Mouse (Mus musculus): ENCODE results near the gene Epo. TPM values are rescaled to one million over a fixed set of nuclear protein-coding genes. Genes with fewer than 3 reads are reported as not detected.

Epo gene
- polyA plus RNA-seq, 2 experiments from 2014 or later: not detected

GRCm38 (mm10) chr5:137539291-137539801 lies 6.3 kb upstream of the Epo start:
- no peak for ATAC-seq

GRCm38 (mm10) chr5:137537461-137537860 lies 4.4 kb upstream of the Epo start:
- ATAC-seq: no peak

DNA sequence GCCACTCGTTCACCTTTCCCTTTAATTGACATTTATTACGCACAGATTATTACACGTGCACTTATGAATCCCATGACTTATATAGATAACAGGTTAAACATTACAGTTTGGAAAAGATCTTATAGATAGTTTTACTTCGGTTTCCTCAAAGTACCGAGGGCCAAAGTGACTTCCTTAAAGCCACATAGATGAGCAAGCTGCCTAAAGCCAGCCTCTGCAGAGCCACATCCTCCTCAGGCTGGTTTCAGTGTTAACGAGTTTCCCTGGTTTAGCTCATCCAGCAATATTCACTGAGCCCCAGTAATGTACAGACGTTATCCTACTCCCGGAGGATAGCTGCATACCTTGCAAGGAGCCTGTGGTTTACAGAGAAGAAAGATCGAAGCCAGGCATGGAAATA lies 2.3 kb upstream of the Epo start:
- ATAC-seq: no peak

DNA sequence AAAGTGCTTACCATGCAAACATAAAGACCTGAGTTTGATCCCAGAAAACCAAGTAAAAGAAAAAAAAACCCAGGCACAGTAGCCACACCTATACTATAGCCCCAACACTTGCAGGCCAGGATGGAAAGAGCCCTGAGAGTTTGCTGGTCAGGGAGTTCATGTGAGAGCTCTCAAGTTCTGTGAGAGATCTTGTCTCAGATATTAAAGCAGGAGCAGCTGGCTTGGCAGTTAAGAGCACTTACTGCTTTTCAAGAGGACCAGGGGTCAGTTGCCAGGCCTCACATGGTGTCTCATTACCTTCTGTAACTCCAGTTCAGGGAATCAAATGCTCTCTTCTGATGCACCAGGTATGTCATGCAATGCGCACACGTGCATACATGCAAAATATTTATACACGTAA lies 1.7 kb upstream of the Epo start:
- no peak for ATAC-seq

GRCm38 (mm10) chr5:137532808-137533116 lies 280 bp downstream of the Epo start:
- no peak for ATAC-seq

DNA sequence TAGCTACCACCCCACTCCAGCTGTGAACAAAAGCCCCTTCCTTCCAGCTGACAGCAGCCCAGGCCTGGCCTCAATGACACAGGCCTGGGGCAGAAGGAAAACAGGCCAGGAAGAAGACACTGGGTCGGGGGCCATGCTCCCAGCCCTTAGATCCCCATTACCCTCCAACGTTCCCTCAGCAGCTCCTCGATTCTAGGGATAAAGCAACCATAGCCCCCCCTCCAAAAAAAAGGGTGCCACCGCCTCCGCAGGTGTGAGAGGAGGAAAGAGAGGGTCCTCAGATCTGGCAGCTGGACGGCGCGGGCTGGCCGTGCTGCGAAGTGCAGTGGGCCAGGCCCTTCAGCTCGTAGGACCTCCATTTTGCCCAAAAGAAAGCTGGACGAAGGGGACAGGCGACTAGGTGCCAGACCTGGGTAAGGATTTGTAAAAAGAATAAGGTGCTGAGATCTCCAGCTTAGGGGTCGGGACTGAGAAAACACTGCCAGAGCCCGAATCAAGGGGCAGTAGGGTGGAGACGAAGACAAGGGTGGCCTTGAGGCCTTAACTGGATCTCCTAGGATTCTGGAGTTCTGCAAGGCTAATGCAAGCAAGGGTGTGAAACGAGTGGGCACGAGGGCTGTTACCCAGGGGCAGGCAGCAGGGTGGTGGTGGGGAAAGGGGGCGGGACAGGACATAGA lies 773 bp downstream of the Epo start:
- ATAC-seq: no peak

- no peak for ATAC-seq
Measured at GRCm38 (mm10) chr5:137531414-137532130, 1.5 kb downstream of the Epo start.

GRCm38 (mm10) chr5:137530588-137531413 lies 2.2 kb downstream of the Epo start:
- peak; percentile 32 for ATAC-seq

GRCm38 (mm10) chr5:137530075-137530474 lies 3.0 kb downstream of the Epo start:
- ATAC-seq: no peak

DNA sequence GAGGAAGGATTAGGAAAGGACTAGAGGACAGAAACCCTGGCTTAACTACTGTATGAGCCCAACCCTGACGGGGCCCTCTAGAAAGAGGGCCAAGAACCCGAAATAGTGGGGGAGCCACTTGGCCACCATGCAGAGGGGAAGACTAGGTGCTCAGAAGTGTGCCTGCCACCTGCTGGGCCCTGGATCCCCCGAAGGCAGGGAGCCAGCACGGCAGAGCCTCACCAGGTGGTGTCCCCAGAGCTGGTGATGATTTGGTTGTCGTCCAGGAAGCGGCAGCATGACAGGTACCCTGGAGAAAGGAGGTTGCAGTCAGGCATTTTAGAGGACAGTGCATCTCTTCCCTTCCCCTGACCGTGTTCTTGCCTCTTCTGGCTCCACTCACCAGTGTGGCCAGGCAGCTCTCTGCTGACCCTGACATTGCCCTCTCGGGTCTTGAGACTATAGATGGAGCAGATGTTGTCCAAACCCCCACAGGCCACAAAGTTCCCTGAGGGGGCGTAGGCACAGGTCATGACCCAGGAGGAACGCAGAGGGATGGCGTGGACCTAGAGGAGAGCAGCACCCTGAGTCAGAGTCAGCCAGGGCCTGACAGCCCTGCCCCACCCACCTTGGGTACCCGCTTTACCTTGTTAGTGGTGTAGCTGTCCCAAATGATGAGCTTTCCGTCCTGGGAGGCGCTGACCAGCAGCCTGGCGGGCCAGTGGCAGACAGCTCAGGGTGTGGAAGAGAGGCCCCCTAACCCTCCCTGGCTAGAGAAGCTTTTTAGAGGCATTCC lies 3.6 kb downstream of the Epo start:
- ATAC-seq: no peak

DNA sequence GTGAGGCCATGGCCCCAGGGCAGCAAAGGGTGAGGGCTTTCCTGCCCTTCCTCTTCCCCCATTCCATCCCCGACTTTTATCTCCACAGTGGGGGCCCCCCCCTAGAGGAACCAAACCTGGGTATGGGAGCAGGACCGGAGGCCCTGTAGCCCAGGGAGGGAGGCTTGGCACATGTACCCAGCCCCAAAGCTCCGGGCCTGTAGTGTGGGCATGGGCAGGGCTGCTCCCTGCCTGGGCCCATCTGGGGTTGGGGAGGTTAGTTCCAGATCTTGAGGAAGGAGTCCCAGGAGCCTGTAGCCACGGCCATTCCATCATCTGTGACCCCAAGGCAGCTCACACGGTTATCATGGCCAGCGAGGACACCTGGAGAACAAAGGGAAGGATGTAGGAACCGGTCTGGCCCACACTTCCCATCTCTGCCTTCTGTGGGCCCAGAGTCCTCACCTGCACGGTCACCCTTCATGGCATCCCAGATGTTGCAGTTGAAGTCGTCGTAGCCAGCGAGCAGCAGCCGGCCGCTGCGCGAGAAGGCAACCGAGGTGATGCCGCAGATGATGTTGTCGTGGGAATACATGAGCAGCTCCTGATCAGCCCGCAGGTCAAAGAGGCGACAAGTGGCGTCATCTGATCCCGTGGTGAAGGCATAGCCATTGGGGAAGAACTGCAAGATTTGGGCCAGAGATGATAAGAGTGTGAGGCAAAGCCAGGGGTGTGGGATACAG lies 4.6 kb downstream of the Epo start:
- ATAC-seq: no peak

DNA sequence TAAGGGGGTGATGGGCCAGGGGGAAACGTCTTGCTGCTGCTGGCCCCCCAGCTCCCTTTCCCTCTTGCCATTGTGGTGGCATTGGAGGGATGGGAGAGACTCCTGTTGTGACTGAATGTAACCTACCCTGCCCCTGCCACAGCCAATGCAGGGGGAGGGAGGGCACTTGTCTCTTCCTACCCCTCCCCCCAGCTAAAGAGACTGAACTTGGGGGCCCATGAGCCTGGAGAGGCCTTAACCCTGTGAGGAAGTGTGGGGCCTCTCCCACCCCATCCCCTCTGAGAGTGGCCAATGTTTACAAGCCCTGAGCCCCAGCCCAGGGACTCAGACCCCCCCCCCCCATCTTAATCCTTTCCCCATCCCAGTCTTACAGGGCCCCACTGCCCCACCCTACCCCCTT lies 5.6 kb downstream of the Epo start:
- ATAC-seq: no peak

GRCm38 (mm10) chr5:137526192-137526936 lies 6.7 kb downstream of the Epo start:
- no peak for ATAC-seq

- ATAC-seq: no peak
Measured at GRCm38 (mm10) chr5:137525511-137525910, 7.5 kb downstream of the Epo start.

DNA sequence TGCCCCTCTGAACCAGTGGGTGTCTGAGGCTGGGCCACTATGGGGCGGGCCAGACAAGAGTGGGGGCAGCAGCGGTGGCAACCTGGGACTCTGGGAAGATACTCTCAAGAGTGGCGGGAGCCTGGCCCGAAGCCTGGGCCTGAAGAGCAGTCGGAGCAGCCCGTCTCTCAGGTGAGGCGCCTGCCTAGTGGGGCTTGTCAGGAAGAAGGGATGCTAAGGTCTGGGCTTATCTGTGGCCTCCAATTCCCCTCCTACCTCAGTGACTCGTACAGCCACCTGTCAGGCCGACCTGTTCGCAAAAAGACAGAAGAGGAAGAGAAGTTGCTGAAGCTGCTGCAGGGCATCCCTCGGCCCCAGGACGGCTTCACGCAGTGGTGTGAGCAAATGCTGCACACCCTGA lies 8.4 kb downstream of the Epo start:
- ATAC-seq: no peak

GRCm38 (mm10) chr5:137524251-137524515 lies 8.9 kb downstream of the Epo start:
- ATAC-seq: no peak

- ATAC-seq: no peak
Measured at GRCm38 (mm10) chr5:137523396-137524250, 9.4 kb downstream of the Epo start.

DNA sequence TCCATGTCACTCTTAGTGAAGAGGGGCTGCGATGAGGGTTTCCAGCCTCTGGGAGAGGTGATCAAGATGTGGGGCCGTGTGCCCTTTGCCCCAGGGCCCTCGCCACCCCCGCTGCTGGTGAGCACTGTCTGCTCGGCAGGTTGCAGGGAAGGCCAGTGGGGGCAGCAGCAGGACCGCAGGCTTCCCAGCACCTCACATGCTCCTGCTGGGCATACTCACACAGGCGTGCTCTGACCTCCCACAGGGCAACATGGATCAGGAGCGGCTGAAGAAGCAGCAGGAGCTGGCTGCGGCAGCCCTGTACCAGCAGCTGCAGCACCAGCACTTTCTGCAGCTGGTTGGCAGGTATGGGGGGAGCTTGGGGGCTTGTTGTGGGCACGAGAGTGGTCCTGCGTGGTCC lies 10.3 kb downstream of the Epo start:
- ATAC-seq: no peak

DNA sequence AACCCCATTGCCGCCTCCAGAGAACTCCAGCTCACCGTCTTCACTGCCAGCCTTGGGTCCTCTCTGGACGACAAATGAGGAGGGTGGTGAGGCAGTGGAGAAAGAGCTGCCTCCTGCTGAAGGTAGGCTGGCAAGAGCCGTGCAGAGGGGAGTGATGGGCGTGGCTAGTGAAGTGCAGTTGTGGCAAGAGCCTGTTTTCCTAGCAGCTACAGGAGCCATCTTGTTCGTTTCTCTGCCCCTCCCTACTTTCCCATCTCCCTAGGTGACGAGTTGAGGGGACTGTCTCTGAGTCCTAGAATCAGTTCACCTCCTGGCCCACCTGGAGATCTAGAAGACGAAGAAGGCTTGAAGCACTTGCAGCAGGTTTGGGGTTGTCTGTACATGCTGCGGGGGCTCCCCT lies 11.2 kb downstream of the Epo start:
- ATAC-seq: no peak

DNA sequence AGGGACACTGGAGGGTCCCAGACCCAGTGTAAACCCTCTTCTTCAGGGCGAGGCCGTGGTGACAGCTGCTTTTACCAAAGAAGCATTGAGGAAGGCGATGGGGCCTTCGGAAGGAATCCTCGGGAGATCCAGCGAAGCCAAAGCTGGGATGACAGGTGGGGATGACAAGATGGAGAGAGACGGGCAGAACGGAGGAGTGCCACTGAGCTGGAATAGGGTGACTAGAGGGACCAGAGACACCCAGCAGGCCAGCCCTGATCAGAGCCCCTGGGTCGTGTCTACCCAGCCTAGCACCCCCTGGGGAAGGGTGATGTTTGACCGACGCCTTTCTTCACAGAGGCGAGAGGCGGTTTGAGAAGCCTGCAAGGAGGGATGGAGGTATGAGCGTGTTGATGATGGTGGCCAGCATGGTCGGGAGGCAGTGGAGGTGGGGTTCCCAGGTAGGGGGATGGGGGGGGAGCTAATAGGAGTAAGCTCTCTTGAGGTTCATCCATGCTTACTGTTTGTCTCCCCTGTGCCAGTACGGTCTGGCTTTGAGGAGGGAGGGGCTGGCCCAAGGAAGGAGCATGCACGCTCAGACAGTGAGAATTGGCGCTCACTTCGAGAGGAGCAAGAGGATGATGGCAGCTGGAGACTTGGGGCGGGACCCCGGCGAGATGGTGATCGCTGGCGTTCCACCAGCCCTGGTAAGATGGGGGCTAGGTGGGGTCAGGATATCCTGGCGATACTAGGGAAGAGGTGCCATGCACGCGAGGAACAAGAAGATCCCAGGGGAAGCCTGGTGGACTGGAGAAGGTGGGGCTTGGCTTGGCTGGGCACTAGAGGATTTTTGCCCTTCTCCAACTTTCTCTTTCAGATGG lies 13.1 kb downstream of the Epo start:
- ATAC-seq: no peak
